Mouse (Mus musculus) heart, embryonic 15.5 days (tissue): ENCODE measurements around the gene Bmp8b. TPM values are rescaled to one million over a fixed set of nuclear protein-coding genes. Genes with fewer than 3 reads are reported as not detected.
A peak's percentile ranks its signal among the peaks of the same experiment; 100 is the strongest.

Source experiments
- ATAC-seq: fragments of 200-750 bp; cut with Nextera tagmentation; replicated peaks from 2 replicates; pipeline ENCODE4 v1.8.0; 2017; ENCODE audit warnings: low read depth, moderate TSS enrichment; ENCODE audit not compliant: insufficient number of reproducible peaks, insufficient read depth, low FRiP score
- H3K27ac ChIP-seq: fragments of 300-500 bp; sonication (generic); 2 replicates; pipeline ENCODE4 v1.5.1; 2015; ENCODE audit warnings: mild to moderate bottlenecking, inconsistent platforms
- H3K27me3 ChIP-seq: fragments of 300-500 bp; sonication (generic); 2 replicates; pipeline ENCODE4 v1.6.1; 2015; ENCODE audit warnings: inconsistent platforms
- H3K36me3 ChIP-seq: fragments of 300-500 bp; sonication (generic); 2 replicates; pipeline ENCODE4 v1.6.1; 2015; ENCODE audit warnings: mild to moderate bottlenecking, inconsistent platforms
- H3K4me1 ChIP-seq: fragments of 300-500 bp; sonication (generic); replicated peaks from 2 replicates; pipeline ENCODE4 v1.6.1; 2015; ENCODE audit warnings: inconsistent platforms
- H3K4me2 ChIP-seq: fragments of 300-500 bp; sonication (generic); 2 replicates; pipeline ENCODE4 v1.6.1; 2015; ENCODE audit warnings: inconsistent platforms, mild to moderate bottlenecking, moderate library complexity
- H3K4me3 ChIP-seq: fragments of 300-500 bp; sonication (generic); 2 replicates; pipeline ENCODE4 v1.5.1; 2015; ENCODE audit warnings: mild to moderate bottlenecking, inconsistent platforms
- H3K9ac ChIP-seq: fragments of 300-500 bp; sonication (generic); 2 replicates; pipeline ENCODE4 v1.6.1; 2015; ENCODE audit warnings: mild to moderate bottlenecking, inconsistent platforms
- H3K9me3 ChIP-seq: fragments of 300-500 bp; sonication (generic); replicated peaks from 2 replicates; pipeline ENCODE4 v1.6.1; 2016; ENCODE audit warnings: inconsistent platforms
- WGBS: fragments of 180-500 bp; shearing (Covaris S2); methylation state at CpG from one replicate; pipeline ENCODE4 v1.1.7; 2015; ENCODE audit warnings: mixed read lengths; 5-methylcytosine and 5-hydroxymethylcytosine counted together
- polyA plus RNA-seq: library from polyadenylated mRNA; unstranded; fragments of >200 nt; fragmentation: Nextera tagmentation; extraction: Ambion mirVana; gene quantifications from 2 replicates; pipeline ENCODE4 v1.2.1, GENCODE M21; 2015

Bmp8b gene
- polyA plus RNA-seq, result 0.15 and 0.36 TPM in 2 replicates

GRCm38 (mm10) chr4:123104651-123105450, at the start of gene Bmp8b:
Gene Bmp8b, plus strand, starts transcription at chr4:123105165.
- H3K27me3 ChIP-seq, result peaks cover 48% of the 10 kb centered on the region

GRCm38 (mm10) chr4:123056560-123057109, 48.3 kb upstream of the Bmp8b start:
- Histone ChIP-seq H3K9me3 (no peaks in the 10 kb centered on the region), H3K36me3 (peaks cover 30% of the 10 kb centered on the region), H3K9ac (no peak overlapping the region), H3K27me3 (peaks cover 21% of the 10 kb centered on the region), H3K27ac (no peak overlapping the region), H3K4me3 (no peak overlapping the region), H3K4me1 (peaks cover 10% of the 10 kb centered on the region), H3K4me2 (no peak overlapping the region)
- 67% methylated on average over 3 of the region's 3 CpGs for WGBS
- ATAC-seq, result no peak

More at GRCm38 (mm10) chr4:123104651-123105450, at the start of gene Bmp8b:
- Histone ChIP-seq H3K4me2 (peak within 1 kb of the TSS; percentile 62), H3K4me3 (peak within 1 kb of the TSS; percentile 41), H3K9ac (no peak within 1 kb of the TSS), H3K27ac (no peak within 1 kb of the TSS), H3K4me1 (peaks cover 13% of the 10 kb centered on the region), H3K9me3 (no peaks in the 10 kb centered on the region), H3K36me3 (no peaks in the 10 kb centered on the region)
- WGBS, result 4% methylated on average over 75 of the region's 75 CpGs
- ATAC-seq, result 0 out of 2 replicates have a peak, but pooled peaks have one; percentile 29

- no peak overlapping the region for H3K9ac ChIP-seq
- peaks cover 26% of the 10 kb centered on the region for H3K36me3 ChIP-seq
- peaks cover 13% of the 10 kb centered on the region for H3K4me1 ChIP-seq
- WGBS, result 55% methylated on average over 1 of the region's 1 CpGs
- H3K9me3 ChIP-seq, result no peaks in the 10 kb centered on the region
- no peak overlapping the region for H3K4me2 ChIP-seq
- peaks cover 9% of the 10 kb centered on the region; the same call in 1 of the 2 replicates for H3K27me3 ChIP-seq
- H3K27ac ChIP-seq, result no peak overlapping the region
- no peak overlapping the region for H3K4me3 ChIP-seq
- no peak for ATAC-seq
Measured at GRCm38 (mm10) chr4:123057957-123058356, 47.0 kb upstream of the Bmp8b start.

GRCm38 (mm10) chr4:123061744-123062143, 43.2 kb upstream of the Bmp8b start:
- Histone ChIP-seq H3K4me1 (peaks cover 6% of the 10 kb centered on the region), H3K9ac (no peak overlapping the region), H3K27me3 (peaks cover 5% of the 10 kb centered on the region), H3K9me3 (no peaks in the 10 kb centered on the region), H3K27ac (no peak overlapping the region), H3K4me2 (no peak overlapping the region), H3K36me3 (no peaks in the 10 kb centered on the region), H3K4me3 (no peak overlapping the region)
- ATAC-seq, result no peak
- 47% methylated on average over 5 of the region's 5 CpGs for WGBS

DNA sequence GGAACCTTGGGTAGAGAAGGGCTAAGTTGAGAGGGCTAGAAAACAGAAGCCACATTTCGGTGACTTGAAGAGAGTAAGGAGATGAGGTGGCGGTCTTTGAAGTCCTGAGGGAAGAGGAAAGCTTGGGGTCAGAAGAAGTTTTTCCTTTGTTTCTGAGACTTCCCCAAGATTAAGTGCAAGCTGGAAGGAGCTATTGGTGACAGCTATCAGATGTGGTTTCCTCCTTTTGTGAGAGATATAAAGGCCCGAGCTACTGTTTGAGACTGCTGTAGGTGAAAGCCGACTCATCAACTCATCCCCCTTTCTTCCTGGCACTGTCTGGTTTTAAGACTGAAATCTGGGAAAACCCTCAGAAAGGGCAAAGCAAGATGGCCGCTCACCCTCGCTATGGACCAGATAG, 36.3 kb upstream of the Bmp8b start:
- whole genome bisulfite sequencing, result 65% methylated on average over 6 of the region's 6 CpGs
- Histone ChIP-seq H3K4me3 (no peak overlapping the region), H3K4me1 (0 out of 2 replicates have a peak, but pooled peaks cover 3% of the 10 kb centered on the region), H3K36me3 (no peaks in the 10 kb centered on the region), H3K4me2 (no peak overlapping the region), H3K27me3 (peaks cover 27% of the 10 kb centered on the region), H3K9me3 (no peaks in the 10 kb centered on the region), H3K27ac (no peak overlapping the region), H3K9ac (no peak overlapping the region)
- ATAC-seq, result no peak

- WGBS, result 5% methylated on average over 13 of the region's 13 CpGs
- peaks cover 31% of the 10 kb centered on the region for H3K27me3 ChIP-seq
- no peaks in the 10 kb centered on the region for H3K36me3 ChIP-seq
- H3K4me2 ChIP-seq, result peak overlapping the region; percentile 51
- H3K4me1 ChIP-seq, result 0 out of 2 replicates have a peak, but pooled peaks cover 3% of the 10 kb centered on the region
- H3K9ac ChIP-seq, result no peak overlapping the region
- H3K9me3 ChIP-seq, result no peaks in the 10 kb centered on the region
- no peak overlapping the region for H3K27ac ChIP-seq
- H3K4me3 ChIP-seq, result peak overlapping the region; percentile 13; the same call in 1 of the 2 replicates
- no peak for ATAC-seq
Measured at GRCm38 (mm10) chr4:123071266-123071966, 33.5 kb upstream of the Bmp8b start.

GRCm38 (mm10) chr4:123076928-123077327, 28.0 kb upstream of the Bmp8b start:
- Histone ChIP-seq H3K36me3 (no peaks in the 10 kb centered on the region), H3K9me3 (no peaks in the 10 kb centered on the region), H3K4me1 (no peaks in the 10 kb centered on the region), H3K9ac (no peak overlapping the region), H3K4me3 (no peak overlapping the region), H3K27me3 (peaks cover 38% of the 10 kb centered on the region), H3K4me2 (no peak overlapping the region), H3K27ac (no peak overlapping the region)
- 64% methylated on average over 8 of the region's 8 CpGs for WGBS
- no peak for ATAC-seq

DNA sequence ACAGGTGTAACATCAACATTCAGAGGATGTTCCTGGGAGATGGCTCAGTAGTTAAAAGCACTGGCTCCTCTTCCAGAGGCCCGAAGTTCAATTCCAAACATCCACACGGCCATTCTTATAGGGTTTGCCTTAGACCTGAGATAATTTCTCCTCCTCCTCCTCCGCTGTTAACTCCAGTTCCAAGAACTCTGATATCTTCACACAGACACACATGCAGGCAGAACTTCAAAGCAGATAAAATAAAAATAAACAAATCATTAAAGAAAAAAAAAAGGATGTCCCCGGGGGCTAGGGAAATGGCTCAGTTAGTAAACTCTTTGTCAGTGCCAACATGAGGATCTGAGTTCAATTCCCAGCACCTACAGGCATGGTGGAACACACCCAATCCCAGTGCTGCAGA, 26.7 kb upstream of the Bmp8b start:
- H3K4me2 ChIP-seq, result no peak overlapping the region
- H3K4me3 ChIP-seq, result no peak overlapping the region
- no peaks in the 10 kb centered on the region for H3K9me3 ChIP-seq
- no peaks in the 10 kb centered on the region for H3K36me3 ChIP-seq
- H3K4me1 ChIP-seq, result no peaks in the 10 kb centered on the region
- H3K27ac ChIP-seq, result no peak overlapping the region
- 61% methylated on average over 4 of the region's 4 CpGs for WGBS
- H3K27me3 ChIP-seq, result peaks cover 45% of the 10 kb centered on the region
- no peak overlapping the region for H3K9ac ChIP-seq
- ATAC-seq, result no peak

DNA sequence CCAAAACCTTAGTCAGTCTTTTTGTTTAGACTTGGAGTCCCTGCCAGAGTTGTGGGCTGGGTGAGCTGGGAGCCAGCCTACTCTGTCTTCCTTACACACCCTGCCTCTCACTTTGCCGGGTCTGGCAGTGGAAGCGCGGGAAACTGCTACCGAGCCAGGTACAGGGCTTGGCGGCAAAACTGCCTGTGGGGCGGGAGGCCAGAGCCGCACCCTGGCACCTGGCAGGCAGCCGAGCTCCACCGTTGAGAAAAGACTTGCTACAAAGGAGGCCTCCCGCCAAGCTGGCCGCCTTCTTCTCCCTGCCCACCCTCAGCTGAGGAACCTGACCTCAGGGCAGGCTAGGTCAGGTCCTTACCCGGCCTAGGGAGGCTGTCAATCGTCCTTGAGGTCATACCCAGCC, 24.2 kb upstream of the Bmp8b start:
- 51% methylated on average over 13 of the region's 13 CpGs for WGBS
- Histone ChIP-seq H3K9ac (no peak overlapping the region), H3K4me2 (no peak overlapping the region), H3K27me3 (peaks cover 32% of the 10 kb centered on the region), H3K4me3 (no peak overlapping the region), H3K36me3 (no peaks in the 10 kb centered on the region), H3K27ac (no peak overlapping the region), H3K4me1 (no peaks in the 10 kb centered on the region), H3K9me3 (no peaks in the 10 kb centered on the region)
- no peak for ATAC-seq

- H3K36me3 ChIP-seq, result no peaks in the 10 kb centered on the region
- no peak overlapping the region for H3K9ac ChIP-seq
- no peak overlapping the region for H3K4me3 ChIP-seq
- H3K4me2 ChIP-seq, result no peak overlapping the region
- no peak overlapping the region for H3K27ac ChIP-seq
- H3K4me1 ChIP-seq, result no peaks in the 10 kb centered on the region
- H3K27me3 ChIP-seq, result peaks cover 28% of the 10 kb centered on the region
- ATAC-seq, result no peak
- no peaks in the 10 kb centered on the region for H3K9me3 ChIP-seq
- WGBS, result 74% methylated on average over 20 of the region's 20 CpGs
Measured at GRCm38 (mm10) chr4:123082283-123083163, 22.4 kb upstream of the Bmp8b start.
